Mouse (Mus musculus) ES-Bruce4 (cell line): ENCODE measurements around the gene Disc1.

ENCODE experiments used
- CTCF ChIP-seq: IDR thresholded peaks from one replicate; pipeline ENCODE4 v1.8.1; 2011; ENCODE audit warnings: low read depth, low read length
- POLR2A ChIP-seq: IDR thresholded peaks from one replicate; pipeline ENCODE4 v1.8.1; 2011; ENCODE audit warnings: low read length; ENCODE audit not compliant: insufficient read depth

GRCm38 (mm10) chr8:125193701-125194100, 139.7 kb downstream of the Disc1 start:
- TF ChIP-seq POLR2A (no peak), CTCF (no peak)
